Mouse (Mus musculus): ENCODE results near the gene Mettl7a1.

DNA sequence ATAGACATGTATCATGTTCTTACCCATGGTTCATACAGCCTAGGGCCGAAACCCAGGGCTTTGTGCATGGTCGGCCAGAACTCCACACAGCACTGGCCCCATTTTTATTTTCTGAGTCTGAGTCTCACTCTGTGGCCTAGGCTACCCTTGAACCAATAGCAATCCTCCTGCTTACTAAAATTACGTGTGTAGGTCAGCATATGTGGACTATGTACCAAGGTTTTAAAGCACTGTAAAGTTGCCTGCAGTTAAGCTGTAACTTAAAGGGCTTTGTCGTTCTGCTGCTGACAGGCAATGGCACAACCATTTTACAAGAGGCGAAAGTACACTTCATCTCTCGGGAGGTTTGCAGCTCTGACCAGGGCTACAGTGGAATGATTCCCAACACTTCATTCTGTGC, 15.0 kb upstream of the Mettl7a1 start:
- TF ChIP-seq POLR2AphosphoS2 (IDR thresholded peaks at IDR 0.05; ENCODE audit: insufficient read length, low read depth) (no peak), SRF (IDR thresholded peaks at IDR 0.05; ENCODE audit: control insufficient read depth, insufficient read length, low read depth) (no peak), POLR2A (IDR thresholded peaks at IDR 0.05; ENCODE audit: insufficient read length, low read depth) (no peak), REST (IDR thresholded peaks at IDR 0.05; ENCODE audit: insufficient read depth, insufficient read length) (no peak), USF1 (IDR thresholded peaks at IDR 0.05; ENCODE audit: low read depth) (no peak), E2F4 (IDR thresholded peaks at IDR 0.05; ENCODE audit: insufficient read depth) (no peak), MAX (IDR thresholded peaks at IDR 0.05; ENCODE audit: low read depth) (no peak), MYOD1 (IDR thresholded peaks at IDR 0.05; ENCODE audit: control insufficient read depth in 1 of 3, insufficient read length in 2 of 3, low read depth in 2 of 3) (no peak), TCF12 (IDR thresholded peaks at IDR 0.05; ENCODE audit: insufficient read depth, poor library complexity, severe bottlenecking) (no peak), TCF3 (IDR thresholded peaks at IDR 0.05; ENCODE audit: insufficient read length, low read depth) (no peak)
